Mouse (Mus musculus): ENCODE data around the gene Thap4.
"Not testable (repeated sequence)": the region's sequence is repeated elsewhere in the genome, so short reads cannot be mapped to it uniquely, and the experiment has no call there.

Gene Thap4

DNA sequence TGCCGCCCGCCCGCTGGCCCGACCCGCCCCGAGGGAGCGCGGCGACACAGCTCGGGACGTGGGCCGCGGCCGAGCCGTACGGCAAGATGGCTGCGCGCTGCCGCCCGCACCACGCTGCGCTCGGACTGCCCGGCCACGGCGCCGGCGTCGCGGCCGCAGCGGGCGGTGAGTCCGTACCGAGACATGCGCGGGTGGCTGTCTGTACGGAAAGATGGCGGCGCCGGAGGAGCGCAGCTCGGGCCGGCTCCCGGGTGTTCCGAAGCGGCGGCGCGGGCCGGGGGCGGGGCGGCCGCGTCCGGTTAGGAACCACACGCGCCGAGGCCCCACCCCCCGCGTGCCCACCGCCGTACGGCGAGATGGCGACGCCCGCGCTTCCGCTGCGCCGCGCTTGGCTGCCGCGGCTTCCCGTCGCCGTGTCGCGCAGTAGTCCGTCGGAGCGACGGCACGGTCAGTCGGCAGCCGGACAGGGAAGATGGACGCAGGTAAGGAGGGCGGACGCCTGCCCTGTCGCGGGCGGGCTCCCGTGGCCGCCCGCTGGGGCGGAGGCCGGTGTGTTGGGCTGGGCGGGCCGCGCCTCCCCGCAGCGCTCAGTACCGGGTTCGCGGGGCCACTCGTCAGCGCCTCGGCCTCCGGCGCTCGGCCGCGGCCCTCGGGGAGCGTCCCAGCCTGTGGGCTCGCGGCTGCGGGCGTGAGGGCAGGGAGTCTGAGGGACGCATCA, at the start of gene Thap4:
Thap4 (minus strand) TSS at position 292 of the 718 bp plus-strand sequence.
- DNase-seq (ENCODE audit: extremely low read depth, insufficient read length, low spot score): peak; percentile 93

DNA sequence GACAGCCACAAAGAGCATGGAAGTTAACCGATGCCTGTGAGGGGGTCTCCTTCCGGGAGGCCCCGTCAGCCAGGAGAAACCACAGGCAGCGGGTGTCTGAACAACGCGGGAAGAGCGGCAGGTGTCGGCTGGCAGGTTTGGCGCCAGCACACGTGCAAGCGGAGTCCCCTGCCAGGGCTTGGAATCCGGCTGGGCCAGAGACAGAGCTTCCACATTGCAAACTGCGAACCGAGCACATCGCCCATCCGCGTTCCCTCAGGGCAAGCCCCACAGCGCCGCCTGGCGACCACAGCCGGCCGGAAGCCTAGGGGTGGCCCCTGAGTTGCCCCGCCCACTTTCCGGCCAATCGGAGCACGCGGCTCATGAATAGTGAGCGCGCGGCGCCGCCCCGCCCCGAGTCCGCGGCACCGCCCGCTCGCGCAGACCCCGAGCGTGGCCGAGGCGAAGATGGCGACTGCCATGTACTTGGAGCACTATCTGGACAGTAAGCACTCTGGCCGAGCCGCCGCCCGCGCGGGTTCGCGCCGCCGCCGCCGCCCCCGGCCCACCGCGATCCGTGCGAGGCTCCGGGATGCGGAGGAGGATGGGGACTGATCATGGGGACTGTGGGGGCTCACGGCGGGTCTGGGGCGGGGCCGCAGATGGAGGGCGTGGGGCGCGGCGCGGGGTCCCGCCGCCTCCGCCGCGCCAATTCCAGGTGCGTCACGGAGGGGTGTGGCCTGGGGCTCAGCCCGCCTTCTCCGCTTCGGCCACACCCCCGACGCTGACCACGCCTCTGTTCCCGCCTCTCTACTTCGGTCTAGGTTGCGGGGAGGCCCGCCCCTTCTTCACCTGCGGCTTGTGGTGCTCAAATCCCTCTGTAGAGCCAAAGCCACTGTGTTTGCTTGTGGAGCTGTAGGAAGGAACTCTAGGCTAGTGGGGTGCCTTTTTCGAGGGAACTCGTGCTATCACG, 49.2 kb upstream of the Thap4 start, which contains the start of gene Ing5:
Ing5 (plus strand) TSS at position 410 of the 952 bp plus-strand sequence.
- DNase-seq (ENCODE audit: extremely low read depth, insufficient read length, low spot score): peak; percentile 99

DNA sequence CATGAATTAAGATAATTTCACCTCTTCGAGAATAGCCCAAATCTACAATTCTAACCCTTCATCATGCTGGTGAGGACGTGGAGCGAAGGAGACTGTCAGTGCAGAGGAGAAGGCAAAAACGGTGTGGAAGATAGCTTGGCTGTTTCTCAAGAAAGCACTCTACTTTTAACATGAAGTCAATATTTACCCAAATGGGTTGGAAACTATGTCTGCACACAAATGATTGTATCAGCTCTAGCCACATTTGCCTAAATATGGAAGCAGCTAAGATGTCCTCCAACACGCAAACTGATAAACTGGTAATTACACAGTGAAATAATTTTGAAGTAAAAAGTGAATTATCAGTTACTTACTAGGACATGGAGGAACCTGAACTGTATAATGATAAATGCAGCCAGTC, 48.1 kb upstream of the Thap4 start:
- DNase-seq (ENCODE audit: extremely low read depth, insufficient read length, low spot score): no peak

DNA sequence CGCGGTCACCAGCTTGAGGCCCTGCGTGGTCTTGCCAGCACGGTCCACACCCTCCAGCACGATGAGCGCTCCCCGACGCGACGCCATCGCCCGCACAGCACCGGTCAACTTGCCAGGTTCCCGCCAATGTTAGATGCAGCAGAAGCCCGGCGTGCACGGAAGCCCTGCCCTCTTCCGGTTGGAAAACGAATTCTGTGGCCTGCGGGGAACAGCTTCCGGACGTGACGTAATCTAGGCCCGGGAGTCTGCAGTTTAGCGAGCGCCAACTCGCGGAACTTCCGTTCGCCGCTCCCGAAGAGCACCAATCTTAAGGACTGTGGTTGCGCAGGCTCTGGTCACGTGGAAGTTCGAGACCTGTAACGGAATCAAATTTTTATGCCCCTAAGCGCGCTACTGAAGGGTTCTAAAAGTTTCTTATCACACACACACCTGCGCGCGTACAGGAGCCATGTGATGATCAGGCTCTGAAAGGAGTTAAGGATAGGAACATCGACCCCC, 47.1 kb upstream of the Thap4 start, which contains the start of gene Dtymk:
Dtymk (minus strand) TSS at position 194 of the 498 bp plus-strand sequence.
- DNase-seq (ENCODE audit: extremely low read depth, insufficient read length, low spot score): peak; percentile 95

DNA sequence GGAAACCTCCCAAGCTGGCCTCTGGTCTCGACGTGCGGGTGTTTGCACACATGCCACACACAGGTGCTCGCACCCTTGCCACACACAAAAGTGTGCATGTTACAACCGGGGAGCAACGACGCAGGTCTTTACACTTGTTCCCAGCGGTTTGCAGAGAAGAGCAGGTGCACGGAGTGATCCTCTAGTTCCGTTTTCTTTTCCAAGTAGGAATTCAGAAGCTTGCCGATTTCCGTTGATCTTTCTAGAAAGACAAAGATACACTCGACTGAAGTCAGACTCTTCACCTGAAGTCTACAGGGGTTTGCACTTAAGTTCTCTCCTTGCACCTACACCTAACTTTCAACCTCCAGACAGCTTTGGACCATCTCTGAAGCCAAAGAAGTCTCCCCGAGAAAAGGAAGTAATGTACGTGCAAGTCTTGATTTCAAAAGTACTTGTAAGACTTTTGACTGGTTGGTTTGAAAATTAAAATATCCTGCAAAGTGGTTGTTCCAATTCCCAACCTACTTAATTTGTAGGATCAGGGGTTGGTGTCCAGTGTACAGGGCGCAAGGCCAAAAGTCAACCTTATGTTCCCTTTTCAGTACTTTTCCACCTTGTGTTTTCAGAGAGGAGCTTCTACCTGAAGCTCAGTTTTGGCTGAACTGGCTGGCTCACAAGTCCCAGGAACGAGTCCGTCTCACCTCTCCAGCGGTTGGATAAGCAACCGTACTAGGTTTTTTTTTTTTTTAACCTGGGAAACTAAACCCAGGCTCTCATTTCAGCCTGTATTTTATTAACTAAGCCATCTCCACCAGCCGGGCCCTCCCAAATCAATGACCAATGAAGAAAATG, 46.2 kb upstream of the Thap4 start:
- DNase-seq (ENCODE audit: extremely low read depth, insufficient read length, low spot score): no peak

DNA sequence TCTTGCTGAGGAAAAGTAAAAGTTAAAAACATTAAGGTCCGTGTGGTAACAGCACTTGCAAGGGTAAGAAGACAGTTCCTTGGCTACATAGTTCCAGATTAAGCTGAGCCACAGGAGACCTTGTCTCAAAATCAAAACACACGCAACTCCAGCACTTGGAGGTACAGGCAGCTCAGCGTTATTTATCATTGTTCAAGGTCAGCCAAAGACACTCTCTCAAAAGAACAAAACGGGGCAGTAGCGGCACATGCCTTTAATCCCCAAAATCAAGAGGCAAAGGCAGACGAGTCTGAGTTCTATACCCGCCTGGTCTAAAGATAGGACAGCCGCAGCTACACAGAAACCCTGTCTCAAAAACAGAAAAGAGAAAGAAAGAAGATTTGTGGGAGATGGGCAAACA, 41.2 kb upstream of the Thap4 start:
- no peak for DNase-seq (ENCODE audit: extremely low read depth, insufficient read length, low spot score)

DNA sequence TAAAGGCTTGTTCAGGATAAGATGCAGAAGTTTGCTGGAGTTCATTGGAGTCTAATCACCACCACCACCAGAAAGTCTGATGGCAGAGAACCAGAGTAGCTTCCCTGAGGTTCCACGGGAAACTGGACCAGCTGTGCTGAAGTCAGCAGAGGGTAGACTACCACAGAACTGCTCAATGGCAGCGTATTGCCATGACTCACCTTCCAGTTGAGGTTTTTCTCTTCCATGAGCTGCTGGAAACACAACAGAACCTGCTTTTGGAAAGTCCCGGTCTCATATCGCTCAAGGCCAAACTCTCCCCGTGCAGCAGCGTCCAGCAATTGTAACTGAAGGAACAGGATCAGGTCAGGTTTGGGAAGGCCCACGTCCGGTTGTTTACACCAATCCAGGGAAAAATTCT, 39.9 kb upstream of the Thap4 start:
- no peak for DNase-seq (ENCODE audit: extremely low read depth, insufficient read length, low spot score)

DNA sequence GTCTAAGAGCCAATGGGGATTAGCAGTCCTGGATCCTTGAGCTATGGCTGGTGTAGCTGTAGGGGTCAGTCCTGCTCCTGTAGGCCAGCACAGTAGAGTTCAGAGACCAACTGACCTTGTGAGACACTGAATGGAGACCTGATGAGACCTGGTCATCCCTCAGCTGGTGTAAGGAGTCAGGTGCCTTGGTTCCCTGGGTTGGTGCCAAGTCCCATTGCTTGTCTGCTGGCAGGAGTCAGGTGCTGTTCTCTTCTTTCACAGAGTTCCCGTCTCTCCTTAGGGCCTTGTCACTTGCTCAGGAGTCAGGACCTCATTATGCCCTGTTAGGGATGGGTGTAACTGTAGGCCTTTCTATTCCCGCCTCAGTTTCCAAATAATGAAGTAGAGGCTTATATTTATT, 32.2 kb upstream of the Thap4 start:
- DNase-seq (ENCODE audit: extremely low read depth, insufficient read length, low spot score): no peak

DNA sequence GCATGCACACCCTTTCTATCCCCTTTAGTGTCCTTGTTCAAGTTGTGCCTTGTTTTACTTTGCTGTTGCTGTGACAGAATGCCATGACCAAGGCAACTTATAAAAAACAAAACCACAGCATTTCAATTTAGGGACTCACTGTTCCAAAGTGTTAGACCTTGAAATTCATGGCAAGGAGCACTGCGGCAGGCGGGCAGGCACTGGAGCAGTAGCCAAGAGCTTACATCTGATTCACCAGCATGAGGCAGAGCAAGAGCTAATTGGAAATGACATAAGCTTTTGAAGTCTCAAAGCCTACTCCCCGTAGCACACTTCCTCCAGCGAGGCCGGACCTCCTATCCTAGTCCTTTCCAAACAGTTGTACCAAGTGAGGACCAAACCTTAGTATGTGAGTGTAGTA, 22.0 kb upstream of the Thap4 start:
- no peak for DNase-seq (ENCODE audit: extremely low read depth, insufficient read length, low spot score)

DNA sequence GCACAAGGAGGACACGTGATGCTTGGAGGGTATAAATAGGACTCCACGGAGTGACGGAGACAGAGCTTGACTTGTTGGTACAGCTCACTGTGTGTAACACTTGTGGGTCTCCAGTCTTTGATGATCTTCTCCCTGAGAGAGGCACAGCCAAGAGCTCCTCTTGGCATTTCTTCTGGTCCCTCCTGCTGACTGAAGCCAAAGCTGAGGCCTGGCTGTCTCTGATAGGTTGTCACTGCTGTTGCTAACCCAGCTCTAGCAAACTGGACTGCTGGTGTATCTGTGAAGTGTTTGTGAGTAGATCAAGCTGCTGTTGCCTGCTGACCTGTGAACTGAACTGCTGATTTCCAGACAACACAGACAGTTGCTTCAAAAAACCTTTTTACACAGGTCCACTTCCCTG, 15.2 kb upstream of the Thap4 start:
- DNase-seq (ENCODE audit: extremely low read depth, insufficient read length, low spot score): no peak

DNA sequence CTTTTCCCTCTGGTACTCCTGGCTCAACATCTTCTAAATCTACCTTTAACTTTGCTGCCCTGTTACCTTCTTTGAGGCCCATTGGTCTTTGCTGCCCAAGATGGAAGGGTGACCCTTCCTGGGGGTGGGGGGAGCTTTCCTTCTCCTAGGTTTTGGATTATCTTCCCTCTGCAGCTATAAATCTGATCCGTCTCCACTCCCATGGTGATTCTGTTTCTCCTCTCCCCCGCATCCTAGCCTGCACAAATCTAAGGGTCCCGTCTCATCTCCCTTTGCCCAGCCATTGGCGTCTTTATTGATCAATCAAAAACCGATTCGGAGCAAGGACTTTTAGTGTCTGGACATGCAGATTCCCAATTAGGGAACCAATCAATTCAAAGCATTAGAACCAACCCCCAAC, 12.9 kb upstream of the Thap4 start:
- DNase-seq (ENCODE audit: extremely low read depth, insufficient read length, low spot score): no peak

DNA sequence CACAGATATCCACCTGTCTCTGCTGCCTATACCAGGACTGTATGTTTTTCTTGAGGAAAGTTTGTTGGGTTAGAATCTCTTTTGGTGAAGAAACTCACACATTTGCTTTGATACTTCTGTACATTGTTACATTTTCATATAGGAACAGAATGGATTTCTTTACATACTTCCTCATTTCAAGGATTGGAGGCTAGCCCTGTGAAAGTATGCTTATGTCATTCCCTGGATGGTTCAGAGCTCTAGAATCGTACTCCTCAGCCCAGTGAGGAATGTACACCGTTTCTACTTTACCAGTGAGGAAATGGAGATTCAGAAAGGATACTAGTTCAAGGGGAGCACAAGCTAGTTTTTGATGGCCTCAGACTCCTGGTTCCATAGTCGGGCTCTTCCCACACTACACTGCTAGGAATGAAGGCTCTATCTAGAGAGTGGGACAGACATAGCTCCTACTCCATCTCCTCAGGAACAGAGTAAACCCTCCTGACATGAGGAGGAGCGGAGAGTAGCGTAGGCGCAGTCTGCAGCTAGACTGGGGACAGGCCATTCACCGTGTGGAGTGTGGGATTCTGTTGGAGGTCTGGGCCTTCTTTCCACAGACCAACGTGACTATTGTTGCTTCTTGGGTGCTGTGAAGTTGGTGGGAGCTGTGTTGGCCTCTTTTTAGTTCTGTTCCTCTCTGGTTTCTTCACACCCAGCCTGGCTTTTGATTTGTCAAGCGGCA, 10.4 kb upstream of the Thap4 start:
- no peak for DNase-seq (ENCODE audit: extremely low read depth, insufficient read length, low spot score)

DNA sequence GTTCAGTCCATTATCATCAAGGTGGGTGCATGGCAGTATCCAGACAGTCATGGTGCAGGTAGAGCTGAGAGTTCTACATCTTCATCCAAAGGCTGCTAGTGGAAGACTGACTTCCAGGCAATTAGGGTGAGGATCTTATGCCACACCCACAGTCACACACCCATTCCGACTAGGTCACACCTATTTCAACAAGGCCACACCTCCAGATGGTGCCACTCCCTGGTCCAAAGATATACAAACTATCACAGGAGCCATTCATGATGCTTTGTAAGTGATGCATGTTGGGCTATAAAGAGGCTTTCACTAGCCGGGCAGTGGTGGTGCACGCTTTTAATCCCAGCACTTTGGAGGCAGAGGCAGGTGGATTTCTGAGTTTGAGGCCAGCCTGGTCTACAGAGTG, 8.9 kb upstream of the Thap4 start:
- not testable (repeated sequence) for DNase-seq (ENCODE audit: extremely low read depth, insufficient read length, low spot score)

DNA sequence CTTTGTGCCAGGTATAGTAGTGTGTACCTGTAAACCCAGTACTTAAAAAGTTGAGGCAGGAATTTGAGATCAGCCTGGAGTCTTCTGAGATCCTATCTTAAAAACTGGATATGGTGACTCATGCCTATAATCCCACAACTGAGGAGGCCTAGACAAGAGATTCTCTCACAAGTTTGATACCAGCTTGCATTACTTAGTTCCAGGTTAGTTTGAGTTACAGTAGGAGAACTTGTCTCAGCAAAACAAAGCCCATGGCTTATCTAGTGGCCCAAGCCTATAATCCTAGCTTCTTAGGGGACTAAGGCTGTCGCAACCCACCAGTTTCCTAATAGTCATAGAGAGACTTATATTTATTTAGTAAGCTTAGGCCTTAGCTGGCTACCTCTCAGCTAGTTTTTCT, 5.4 kb upstream of the Thap4 start:
- DNase-seq (ENCODE audit: extremely low read depth, insufficient read length, low spot score): no peak

DNA sequence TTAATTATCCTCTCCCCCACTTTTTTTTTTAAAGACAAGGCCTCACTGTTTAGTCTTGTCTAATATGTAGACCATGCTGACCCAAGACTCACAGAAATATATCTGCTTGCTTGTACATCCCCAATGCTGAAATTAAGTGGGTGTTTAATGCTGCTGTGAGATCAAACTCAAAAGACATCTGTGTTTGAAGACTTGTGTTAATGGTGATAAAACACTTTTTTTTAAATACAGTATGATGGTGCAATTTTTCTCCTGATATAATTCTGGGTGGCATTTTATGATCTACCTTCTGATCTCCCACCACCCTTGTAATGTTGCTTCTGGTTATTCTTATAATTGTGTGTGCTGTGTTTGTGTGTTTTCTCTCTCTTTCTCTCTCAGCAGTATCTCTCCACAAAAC, 1.5 kb upstream of the Thap4 start:
- DNase-seq (ENCODE audit: extremely low read depth, insufficient read length, low spot score): no peak

DNA sequence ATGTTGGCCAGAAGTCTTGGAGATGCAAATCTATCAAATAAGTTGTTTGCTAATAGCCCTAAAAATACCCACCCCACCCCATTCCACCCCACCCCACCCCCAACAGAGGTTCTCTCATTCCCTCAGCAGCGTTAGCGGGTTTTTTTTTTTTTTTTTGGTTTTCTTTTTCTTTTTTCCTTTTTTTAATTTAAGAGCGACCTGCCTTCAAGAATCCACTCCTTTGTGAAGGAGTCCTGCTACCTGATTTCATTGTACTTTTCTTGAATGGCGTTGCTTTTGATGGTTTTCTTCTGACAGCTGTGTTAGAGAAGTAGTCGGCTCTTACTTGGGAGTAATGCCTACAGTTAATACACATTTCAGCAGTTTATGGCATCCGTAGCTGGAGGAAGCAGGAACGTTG, 954 bp upstream of the Thap4 start:
- DNase-seq (ENCODE audit: extremely low read depth, insufficient read length, low spot score): no peak

DNA sequence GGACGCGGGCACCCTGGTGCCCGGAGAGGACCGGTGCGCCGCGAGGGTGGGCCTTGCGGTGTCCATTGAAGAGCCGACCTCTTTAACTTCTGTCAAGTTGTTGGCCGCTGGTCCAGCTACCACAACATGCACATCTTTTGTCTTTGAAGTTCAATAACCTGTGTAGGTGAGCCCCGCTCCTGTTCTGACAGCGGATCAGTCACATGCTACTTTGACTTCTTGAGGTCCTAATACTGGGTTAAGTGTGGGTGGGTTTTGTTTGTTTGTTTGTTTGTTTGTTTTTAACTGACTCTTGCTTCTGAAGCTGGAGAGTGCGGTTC, 587 bp upstream of the Thap4 start:
- no peak for DNase-seq (ENCODE audit: extremely low read depth, insufficient read length, low spot score)

DNA sequence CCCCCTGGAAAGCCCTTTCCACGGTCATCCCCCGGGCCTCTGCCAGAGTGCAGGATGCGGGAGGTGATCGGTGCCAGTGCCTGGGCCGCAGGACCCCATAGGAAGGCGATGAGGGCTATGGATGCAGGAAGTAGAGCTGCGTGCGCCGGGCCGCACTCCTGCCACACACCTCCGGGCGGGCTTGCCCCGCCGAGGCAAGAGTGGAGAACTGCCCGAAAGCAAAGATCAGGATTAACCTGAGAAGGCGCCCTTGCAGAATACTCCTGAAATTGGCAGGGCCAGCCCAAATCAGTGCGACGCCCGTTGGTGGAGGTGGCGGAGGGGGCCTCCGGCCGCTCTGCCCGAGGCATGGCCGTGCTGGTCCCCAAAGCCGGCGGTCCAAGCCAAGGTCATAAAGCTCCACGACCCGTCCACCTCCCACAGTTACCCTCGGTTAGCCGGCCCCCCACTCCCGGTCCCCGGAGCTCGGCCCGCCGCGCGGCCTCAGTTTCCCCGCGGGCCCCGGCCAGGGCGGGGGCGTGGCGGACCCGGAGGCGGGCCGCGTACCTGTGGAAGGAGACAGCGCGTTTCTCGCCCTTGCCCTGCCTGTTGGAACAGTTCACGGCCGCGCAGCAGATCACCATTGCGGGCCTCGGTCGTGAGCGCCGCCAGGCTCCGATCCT, 622 bp downstream of the Thap4 start:
- DNase-seq (ENCODE audit: extremely low read depth, insufficient read length, low spot score): peak; percentile 77

DNA sequence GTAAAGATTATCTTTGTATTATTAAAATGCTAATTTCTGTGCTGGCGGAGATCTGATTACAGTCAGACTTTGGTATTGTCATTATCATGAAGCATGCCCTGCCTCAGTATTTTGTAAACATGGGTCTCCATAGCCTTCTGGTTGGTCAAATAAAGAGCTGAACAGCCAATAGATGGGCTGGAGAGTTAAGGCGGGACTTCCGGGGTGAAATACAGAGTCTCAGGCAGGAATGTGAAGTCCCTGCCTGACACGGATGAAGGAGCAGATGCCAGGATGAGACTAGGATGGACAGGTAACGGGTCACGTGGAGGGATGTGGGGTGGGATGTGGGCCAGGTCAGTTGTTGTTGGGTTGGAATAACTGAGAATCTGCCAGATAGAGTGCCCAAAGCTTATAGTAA, 3.4 kb downstream of the Thap4 start, which contains the start of gene Atg4b:
Atg4b (plus strand) TSS at position 211 of the 400 bp plus-strand sequence.
- DNase-seq (ENCODE audit: extremely low read depth, insufficient read length, low spot score): no peak

DNA sequence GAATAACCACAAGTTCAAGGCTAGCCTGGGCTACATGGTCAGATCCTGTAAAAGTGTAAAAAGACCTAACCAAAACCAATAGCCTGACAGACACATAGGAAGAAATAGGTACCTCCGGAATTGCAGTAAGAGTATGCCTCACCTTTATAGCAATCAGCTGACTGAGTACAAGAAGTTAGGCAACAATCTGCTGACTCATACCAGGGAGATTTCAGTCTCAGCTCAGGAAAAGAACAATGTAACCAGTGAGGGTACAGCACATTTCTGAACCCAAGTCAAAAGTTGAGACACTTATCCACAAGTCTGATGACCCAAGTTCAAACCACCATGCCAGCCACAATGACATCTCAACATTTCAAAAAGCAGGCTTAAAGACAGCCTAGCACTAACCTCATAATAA, 6.1 kb downstream of the Thap4 start:
- DNase-seq (ENCODE audit: extremely low read depth, insufficient read length, low spot score): no peak
